ENCODE assay signal across 9 mouse cellular contexts in genomic region chr3:102803937-102804336, GRCm38 (mm10). TPM values are rescaled to one million over a fixed set of nuclear protein-coding genes. Genes with fewer than 3 reads are reported as not detected.
DNase-seq lines count a peak whose midpoint lies in the region; ATAC-seq and TF ChIP-seq lines count a peak whose summit lies in the region.
"Had no signal": no experiment of that assay in that cellular context is flagged by ENCODE, and none has a peak within 500 bp of the region (broad histone marks: within the 10 kb centered on the region; RNA-seq: fewer than 3 reads in every experiment).

No protein-coding gene starts in this region.

- no peak for TF ChIP-seq POLR2A in ES-Bruce4 (IDR thresholded peaks at IDR 0.05; ENCODE audit: insufficient read depth, low read length)
- TF ChIP-seq POLR2A in lung, adult 2 months (IDR thresholded peaks at IDR 0.05; ENCODE audit: borderline replicate concordance, extremely low read depth, low read depth, low read length): no peak

- H3K27ac ChIP-seq in ES-Bruce4 (ENCODE audit: insufficient read depth, low read length): no peak overlapping the region
- H3K27ac ChIP-seq: limb, embryonic 15.5 days had no signal

- no peak overlapping the region for H3K4me3 ChIP-seq in ES-Bruce4 (ENCODE audit: low read depth, low read length)
- H3K4me3 ChIP-seq in lung, adult 2 months (replicated peaks; ENCODE audit: extremely low read depth, low read depth, low read length): no peak overlapping the region
- H3K4me3 ChIP-seq: limb, embryonic 15.5 days had no signal

- no peaks in the 10 kb centered on the region for H3K27me3 ChIP-seq in ES-Bruce4 (ENCODE audit: control insufficient read depth, insufficient read depth, low read length, poor library complexity, severe bottlenecking)
- H3K27me3 ChIP-seq: limb, embryonic 15.5 days had no signal

- H3K9ac ChIP-seq in ES-Bruce4 (ENCODE audit: low read depth, poor library complexity, severe bottlenecking): no peak overlapping the region
- H3K9ac ChIP-seq: limb, embryonic 15.5 days had no signal

- peak; percentile 11 for TF ChIP-seq CTCF in ES-Bruce4 (IDR thresholded peaks at IDR 0.05; ENCODE audit: low read depth, low read length)
- peak; percentile 55; the same call in 1 of the 2 replicates for TF ChIP-seq CTCF in lung, adult 2 months (IDR thresholded peaks at IDR 0.05; ENCODE audit: insufficient read depth, low read length)

- H3K36me3 ChIP-seq in ES-Bruce4 (ENCODE audit: control insufficient read depth, insufficient read depth, low read length, poor library complexity, severe bottlenecking): no peaks in the 10 kb centered on the region
- H3K36me3 ChIP-seq: limb, embryonic 15.5 days had no signal

- peak; percentile 72 for ATAC-seq in frontal cortex, adult (ENCODE audit: low TSS enrichment)

- no peaks in the 10 kb centered on the region for H3K9me3 ChIP-seq in ES-Bruce4 (replicated peaks; ENCODE audit: control insufficient read depth, insufficient read depth, low read length, poor library complexity, severe bottlenecking)
- H3K9me3 ChIP-seq: limb, embryonic 15.5 days had no signal

- H3K4me1 ChIP-seq in ES-Bruce4 (ENCODE audit: control insufficient read depth, insufficient read depth, low read length): no peaks in the 10 kb centered on the region
- H3K4me1 ChIP-seq in lung, adult 2 months (ENCODE audit: control insufficient read depth, insufficient read depth, low read length): no peaks in the 10 kb centered on the region
- H3K4me1 ChIP-seq: limb, embryonic 15.5 days had no signal

- TF ChIP-seq EP300 in ES-Bruce4 (IDR thresholded peaks at IDR 0.05; ENCODE audit: insufficient read depth, low read depth, low read length): no peak

- whole genome bisulfite sequencing in lung, adult 2 months: 0% methylated on average over 3 of the region's 3 CpGs

- peak; percentile 68 for DNase-seq in A20 (ENCODE audit: low read depth, low spot score)
- peak; percentile 69 for DNase-seq in c-Kit-positive CD71-negative TER-119-negative erythroid progenitor cells, embryonic 14.5 days (ENCODE audit: low read depth)
- peak; percentile 66 to 90 for DNase-seq in kidney, postnatal 36 days
- peak; percentile 71 for DNase-seq in lung, adult 2 months
- DNase-seq in right cerebral cortex, postnatal 14 days: peak; percentile 80
- DNase-seq in urinary bladder, postnatal 4 days (ENCODE audit: low spot score in 2 of 2): peak; percentile 48 to 76

RNA-seq across cellular contexts. Expression of gene Tshb, which starts 21.4 kb away (rescaled TPM):
- polyA plus RNA-seq in ES-Bruce4 (2011; ENCODE audit: insufficient read depth, insufficient read length, low read depth, missing spikeins): not detected in 2 replicates
- polyA plus RNA-seq in lung, adult 2 months (2012; rRNA removed): 0.38 and 1.5 TPM in 2 replicates
